Mouse (Mus musculus) olfactory bulb, adult 2 months (tissue): ENCODE measurements around the gene Adam33.

ENCODE experiments used
- CTCF ChIP-seq: fragments of 200-500 bp; IDR thresholded peaks from 2 replicates; pipeline ENCODE4 v1.5.1; 2012; ENCODE audit warnings: low read depth, mild to moderate bottlenecking, low read length, moderate library complexity; ENCODE audit not compliant: insufficient read depth
- POLR2A ChIP-seq: fragments of 200-500 bp; IDR thresholded peaks from 2 replicates; pipeline ENCODE4 v1.6.1; 2012; ENCODE audit warnings: mild to moderate bottlenecking, low read depth, low read length, moderate library complexity; ENCODE audit not compliant: insufficient read depth

DNA sequence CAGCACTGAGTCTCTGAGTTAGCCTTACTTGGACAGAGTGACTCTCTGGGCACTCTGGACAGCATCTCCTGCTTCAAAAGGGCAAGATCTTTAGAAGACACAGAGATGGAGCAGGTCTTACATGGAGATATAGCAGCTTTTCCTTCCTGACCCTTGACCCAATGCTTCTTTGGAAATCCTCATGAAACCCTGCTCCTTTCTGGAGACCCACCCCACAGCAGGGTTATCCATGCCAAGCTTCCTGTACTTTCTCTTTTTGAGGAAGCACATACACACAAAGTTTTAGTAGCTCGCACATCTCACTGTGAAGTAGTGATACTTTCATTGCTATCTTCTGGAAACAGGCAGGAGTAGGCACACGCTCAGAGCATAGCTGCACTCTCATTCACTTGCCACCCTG, 38.4 kb downstream of the Adam33 start:
- TF ChIP-seq CTCF (no peak), POLR2A (no peak)
